ENCODE assay signal across 25 mouse cellular contexts in the genomic region with DNA sequence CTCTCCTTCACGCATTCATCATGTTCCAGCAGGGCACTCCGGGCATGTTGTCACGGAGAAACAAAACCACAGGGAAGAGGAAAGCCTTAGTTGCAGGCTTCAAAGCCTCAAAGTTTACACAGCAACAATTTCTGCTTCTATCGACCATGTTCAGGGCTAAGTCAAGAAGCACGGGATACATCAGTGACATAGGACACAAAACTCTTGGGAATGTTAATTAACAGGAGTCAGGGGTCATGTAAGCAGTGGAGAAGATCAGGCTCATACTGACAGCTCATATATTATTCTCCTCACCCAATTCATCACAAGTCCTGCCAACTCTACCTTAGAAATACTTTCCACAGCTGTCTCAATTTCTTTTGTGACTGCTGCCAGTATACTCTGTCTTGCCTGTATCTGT.
DNase-seq lines count a peak whose midpoint lies in the region; ATAC-seq and TF ChIP-seq lines count a peak whose summit lies in the region.
"Had no signal": no experiment of that assay in that cellular context is flagged by ENCODE, and none has a peak within 500 bp of the region (broad histone marks: within the 10 kb centered on the region; RNA-seq: fewer than 3 reads in every experiment).

No protein-coding gene starts in this region.

- WGBS in hindbrain, embryonic 10.5 days = 37% methylated on average over 5 of the region's 5 CpGs
- WGBS in hindbrain, postnatal 0 days = 22% methylated on average over 5 of the region's 5 CpGs
- 60% methylated on average over 5 of the region's 5 CpGs for WGBS in neural tube, embryonic 15.5 days
- 41% methylated on average over 5 of the region's 5 CpGs for WGBS in hindbrain, embryonic 12.5 days
- WGBS in embryonic facial prominence, embryonic 10.5 days = 63% methylated on average over 5 of the region's 5 CpGs
- 66% methylated on average over 5 of the region's 5 CpGs for WGBS in heart, embryonic 10.5 days

- peaks cover 15% of the 10 kb centered on the region for H3K4me1 ChIP-seq in hindbrain, embryonic 10.5 days (replicated peaks)
- H3K4me1 ChIP-seq in hindbrain, postnatal 0 days (ENCODE audit: insufficient read depth, low read length) = no peaks in the 10 kb centered on the region
- H3K4me1 ChIP-seq in neural tube, embryonic 15.5 days = no peaks in the 10 kb centered on the region
- peaks cover 3% of the 10 kb centered on the region; the same call in 1 of the 2 replicates for H3K4me1 ChIP-seq in hindbrain, embryonic 12.5 days
- peaks cover 6% of the 10 kb centered on the region; the same call in 1 of the 2 replicates for H3K4me1 ChIP-seq in embryonic facial prominence, embryonic 10.5 days
- no peaks in the 10 kb centered on the region for H3K4me1 ChIP-seq in heart, embryonic 10.5 days
- H3K4me1 ChIP-seq: forebrain, embryonic 13.5 days; heart, embryonic 12.5 days; limb, embryonic 12.5 days; liver, embryonic 15.5 days; midbrain, embryonic 15.5 days; neural tube, embryonic 12.5 days had no signal

- H3K27ac ChIP-seq in hindbrain, embryonic 10.5 days = no peak overlapping the region
- no peak overlapping the region for H3K27ac ChIP-seq in hindbrain, postnatal 0 days
- H3K27ac ChIP-seq in neural tube, embryonic 15.5 days (replicated peaks) = no peak overlapping the region
- H3K27ac ChIP-seq in hindbrain, embryonic 12.5 days = no peak overlapping the region
- H3K27ac ChIP-seq in embryonic facial prominence, embryonic 10.5 days (replicated peaks) = no peak overlapping the region
- H3K27ac ChIP-seq in heart, embryonic 10.5 days = no peak overlapping the region
- H3K27ac ChIP-seq: forebrain, embryonic 13.5 days; limb, embryonic 12.5 days; liver, embryonic 15.5 days; midbrain, embryonic 10.5 days; midbrain, embryonic 15.5 days; neural tube, embryonic 12.5 days had no signal

- no peak overlapping the region for H3K4me2 ChIP-seq in hindbrain, postnatal 0 days (ENCODE audit: low read depth, low read length)
- no peak overlapping the region for H3K4me2 ChIP-seq in neural tube, embryonic 15.5 days
- H3K4me2 ChIP-seq in hindbrain, embryonic 12.5 days (replicated peaks) = no peak overlapping the region
- H3K4me2 ChIP-seq: forebrain, embryonic 13.5 days; heart, embryonic 12.5 days; limb, embryonic 12.5 days; liver, embryonic 15.5 days; midbrain, embryonic 15.5 days; neural tube, embryonic 12.5 days had no signal

- H3K27me3 ChIP-seq in hindbrain, embryonic 10.5 days (ENCODE audit: insufficient read depth, poor library complexity, severe bottlenecking) = no peaks in the 10 kb centered on the region
- no peaks in the 10 kb centered on the region for H3K27me3 ChIP-seq in hindbrain, postnatal 0 days (ENCODE audit: insufficient read depth, low read length)
- no peaks in the 10 kb centered on the region for H3K27me3 ChIP-seq in neural tube, embryonic 15.5 days (replicated peaks)
- H3K27me3 ChIP-seq in hindbrain, embryonic 12.5 days = no peaks in the 10 kb centered on the region
- no peaks in the 10 kb centered on the region for H3K27me3 ChIP-seq in embryonic facial prominence, embryonic 10.5 days (replicated peaks; ENCODE audit: low read depth, poor library complexity, severe bottlenecking)
- no peaks in the 10 kb centered on the region for H3K27me3 ChIP-seq in heart, embryonic 10.5 days (ENCODE audit: insufficient read depth, poor library complexity, severe bottlenecking)
- H3K27me3 ChIP-seq: CH12.LX; forebrain, embryonic 13.5 days; heart, embryonic 12.5 days; limb, embryonic 12.5 days; liver, embryonic 15.5 days; midbrain, embryonic 15.5 days; neural tube, embryonic 12.5 days had no signal

- H3K9ac ChIP-seq in hindbrain, postnatal 0 days (replicated peaks; ENCODE audit: low read length) = no peak overlapping the region
- H3K9ac ChIP-seq in neural tube, embryonic 15.5 days (replicated peaks) = no peak overlapping the region
- H3K9ac ChIP-seq in hindbrain, embryonic 12.5 days = no peak overlapping the region
- H3K9ac ChIP-seq: forebrain, embryonic 13.5 days; heart, embryonic 12.5 days; limb, embryonic 12.5 days; liver, embryonic 15.5 days; midbrain, embryonic 15.5 days; neural tube, embryonic 12.5 days had no signal

- TF ChIP-seq CTCF in hindbrain, postnatal 0 days (IDR thresholded peaks at IDR 0.05; ENCODE audit: low read depth) = no peak

- DNase-seq in hindbrain, embryonic 10.5 days (ENCODE audit: low spot score) = peak; percentile 6
- no peak for DNase-seq in hindbrain, postnatal 0 days (ENCODE audit: low spot score)
- peak; percentile 14 for DNase-seq in neural tube, embryonic 10.5 days (ENCODE audit: extremely low spot score, low spot score)
- no peak for DNase-seq in embryonic facial prominence, embryonic 10.5 days (ENCODE audit: low spot score)
- DNase-seq in thymus, postnatal 14 days = no peak
- no peak for DNase-seq in heart, embryonic 10.5 days (ENCODE audit: low spot score)
- DNase-seq: adrenal gland, adult 8-10 months; cerebellum, adult 8-10 months; cerebellum, postnatal 36 days; gastrocnemius, postnatal 25 days; heart, adult 11 months; heart, postnatal 4 days; kidney, adult 18-20 months; kidney, postnatal 10 days; lung, postnatal 10 days had no signal

- H3K9me3 ChIP-seq in hindbrain, embryonic 10.5 days = peaks cover 2% of the 10 kb centered on the region
- no peaks in the 10 kb centered on the region for H3K9me3 ChIP-seq in hindbrain, postnatal 0 days (ENCODE audit: low read length)
- no peaks in the 10 kb centered on the region for H3K9me3 ChIP-seq in neural tube, embryonic 15.5 days (replicated peaks)
- H3K9me3 ChIP-seq in hindbrain, embryonic 12.5 days (replicated peaks) = 0 out of 2 replicates have a peak, but pooled peaks cover 2% of the 10 kb centered on the region
- peaks cover 2% of the 10 kb centered on the region for H3K9me3 ChIP-seq in embryonic facial prominence, embryonic 10.5 days
- H3K9me3 ChIP-seq in heart, embryonic 10.5 days = 0 out of 2 replicates have a peak, but pooled peaks cover under 1% of the 10 kb centered on the region
- H3K9me3 ChIP-seq: liver, embryonic 15.5 days; midbrain, embryonic 15.5 days had no signal

- no peaks in the 10 kb centered on the region for H3K36me3 ChIP-seq in hindbrain, embryonic 10.5 days
- H3K36me3 ChIP-seq in hindbrain, postnatal 0 days (ENCODE audit: insufficient read depth, low read length) = no peaks in the 10 kb centered on the region
- H3K36me3 ChIP-seq in neural tube, embryonic 15.5 days = no peaks in the 10 kb centered on the region
- no peaks in the 10 kb centered on the region for H3K36me3 ChIP-seq in hindbrain, embryonic 12.5 days
- no peaks in the 10 kb centered on the region for H3K36me3 ChIP-seq in embryonic facial prominence, embryonic 10.5 days (replicated peaks)
- H3K36me3 ChIP-seq in heart, embryonic 10.5 days = no peaks in the 10 kb centered on the region
- H3K36me3 ChIP-seq: heart, embryonic 12.5 days; limb, embryonic 12.5 days; liver, embryonic 15.5 days; midbrain, embryonic 10.5 days; midbrain, embryonic 15.5 days; neural tube, embryonic 12.5 days had no signal

- ATAC-seq in hindbrain, postnatal 0 days = no peak
- no peak for ATAC-seq in neural tube, embryonic 15.5 days (ENCODE audit: low FRiP score)
- ATAC-seq in hindbrain, embryonic 12.5 days (ENCODE audit: low FRiP score) = 0 out of 2 replicates have a peak, but pooled peaks have one; percentile 40
- ATAC-seq: forebrain, embryonic 13.5 days; midbrain, embryonic 15.5 days had no signal

- no peak overlapping the region for H3K4me3 ChIP-seq in hindbrain, embryonic 10.5 days
- H3K4me3 ChIP-seq in hindbrain, postnatal 0 days (ENCODE audit: low read length) = no peak overlapping the region
- no peak overlapping the region for H3K4me3 ChIP-seq in neural tube, embryonic 15.5 days (replicated peaks)
- no peak overlapping the region for H3K4me3 ChIP-seq in hindbrain, embryonic 12.5 days
- no peak overlapping the region for H3K4me3 ChIP-seq in embryonic facial prominence, embryonic 10.5 days
- H3K4me3 ChIP-seq in heart, embryonic 10.5 days = no peak overlapping the region
- H3K4me3 ChIP-seq: forebrain, embryonic 13.5 days; heart, embryonic 12.5 days; limb, embryonic 12.5 days; liver, embryonic 15.5 days; midbrain, embryonic 10.5 days; midbrain, embryonic 15.5 days; neural tube, embryonic 12.5 days had no signal

Comparison
In these comparisons a context has a peak if more than half of its experiments do, and no peak if none do; other contexts are left out.
1. DNase-seq: peak in hindbrain, embryonic 10.5 days (single experiment) and neural tube, embryonic 10.5 days (single experiment); none in hindbrain, postnatal 0 days (single experiment), embryonic facial prominence, embryonic 10.5 days (single experiment), thymus, postnatal 14 days (single experiment) and heart, embryonic 10.5 days (single experiment).